Mouse (Mus musculus): Measurements from ENCODE around the gene Ccr2.

DNA sequence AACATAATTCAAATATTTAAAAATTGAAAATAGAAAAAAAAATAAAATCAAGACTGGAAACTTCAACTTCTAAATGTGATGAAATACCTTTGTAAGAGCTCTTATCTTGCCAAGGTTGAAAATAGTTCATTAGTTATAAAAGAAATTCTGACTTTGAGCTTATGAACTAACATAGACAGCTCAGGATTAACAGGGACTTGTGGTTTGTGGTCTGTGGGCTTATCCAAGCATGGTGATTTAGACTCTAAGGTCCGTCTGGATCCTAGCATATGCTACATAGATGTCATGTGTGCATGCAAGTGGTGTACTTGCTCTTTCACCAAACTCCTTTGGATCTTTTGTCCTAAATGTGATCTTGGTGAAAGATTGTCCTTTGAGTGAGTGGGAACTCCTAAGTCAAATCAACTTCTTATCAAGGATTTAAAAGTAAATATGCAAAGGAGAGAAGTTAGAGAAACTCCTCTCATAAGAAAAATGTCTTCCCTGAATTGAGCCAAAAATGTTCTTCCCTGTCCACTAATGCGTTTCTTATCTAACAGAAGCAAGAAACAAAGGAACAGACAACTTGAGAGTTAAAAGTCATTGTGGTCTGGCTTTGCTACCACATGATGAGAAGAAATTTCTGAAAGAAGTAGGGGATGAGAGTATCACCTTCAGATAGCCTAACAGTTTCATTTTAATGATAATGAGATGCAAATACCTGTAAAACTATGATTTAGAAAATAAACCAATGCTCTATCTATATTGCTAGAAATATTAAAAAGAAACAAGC, 6.8 kb downstream of the Ccr2 start:
- no peak for TF ChIP-seq GATA1 (IDR thresholded peaks at IDR 0.05; ENCODE audit: low read length)
- no peak for TF ChIP-seq TAL1 (IDR thresholded peaks at IDR 0.05; ENCODE audit: low read length)

All from erythroblast, embryonic 14.5 days (primary cell).